Mouse (Mus musculus) frontal cortex, postnatal 36 days (tissue): ENCODE measurements at regions not wholly inside any gene's neighbourhood (a gene's known extent, or its start where the extent isn't known, plus 50 kb on each side); places are given as distances from the start of the nearest gene placed in this dataset.
"Not testable (repeated sequence)": the region's sequence is repeated elsewhere in the genome, so short reads cannot be mapped to it uniquely, and the experiment has no call there.

ENCODE experiments used
- DNase-seq, 2 experiments: peaks; one replicate each; pipeline ENCODE4 v3.0.0; 2022; ENCODE audit warnings: low spot score in 2 of 2

DNA sequence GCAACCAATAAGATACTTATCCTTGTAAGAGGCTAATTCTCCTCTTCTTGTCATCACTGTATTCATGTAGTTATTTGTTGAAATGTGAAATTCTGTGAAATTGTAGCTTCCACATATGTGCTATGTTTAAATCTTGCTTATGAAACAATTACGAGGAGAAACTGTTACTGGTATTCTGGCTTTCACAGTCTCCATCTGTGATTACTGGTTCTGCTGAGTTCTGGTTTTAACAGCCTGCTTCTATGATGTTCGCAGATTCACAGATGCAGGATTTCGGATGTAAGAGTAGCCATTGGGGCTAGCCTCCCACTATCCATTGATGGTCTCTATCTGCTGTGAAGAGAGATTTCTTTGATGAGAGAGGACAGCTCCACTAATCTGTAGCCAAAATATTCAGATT, 1067.2 kb upstream of the Aga start:
- no peak for DNase-seq

DNA sequence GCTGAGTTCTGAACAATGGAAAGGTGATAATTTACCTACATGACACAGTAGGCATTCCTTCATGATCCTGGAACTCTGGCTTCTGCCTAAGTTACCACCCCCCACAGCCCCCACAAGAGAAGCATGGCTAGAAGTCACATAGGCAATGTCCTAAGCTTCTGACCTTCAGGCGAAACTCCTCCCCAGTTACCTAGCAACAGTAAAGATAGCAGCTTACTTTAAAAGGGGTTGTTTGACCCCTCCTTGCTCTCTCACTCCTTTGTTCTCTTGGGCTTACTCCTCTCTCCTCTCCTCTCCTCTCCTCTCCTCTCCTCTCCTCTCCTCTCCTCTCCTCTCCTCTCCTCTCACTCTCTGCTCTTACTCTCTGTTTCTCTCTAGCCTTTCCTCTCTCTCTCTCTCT, 1059.8 kb upstream of the Aga start:
- DNase-seq = not testable (repeated sequence)

DNA sequence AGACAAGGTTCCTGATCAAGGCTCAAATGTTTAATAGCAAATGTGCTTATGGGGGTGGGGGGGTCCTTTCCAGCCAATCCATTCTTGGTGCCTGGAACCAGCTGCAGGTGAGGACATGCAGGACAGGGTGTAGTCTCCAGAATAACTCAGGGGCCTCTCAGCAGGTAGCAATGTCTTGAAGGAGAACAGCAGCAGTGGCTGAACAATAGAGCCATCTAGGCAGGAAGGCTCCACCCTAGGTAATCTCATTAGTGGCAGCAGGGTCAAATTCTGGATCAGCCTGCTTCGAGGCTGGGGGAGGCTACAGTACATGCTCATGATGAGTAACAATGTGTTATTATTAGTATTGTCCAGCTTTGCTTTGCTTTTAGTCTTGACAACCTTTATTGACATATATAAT, 1055.9 kb upstream of the Aga start:
- DNase-seq = no peak

GRCm38 (mm10) chr8:52456271-52456670, 1055.3 kb upstream of the Aga start:
- DNase-seq = no peak

GRCm38 (mm10) chr8:52502396-52502795, 1009.1 kb upstream of the Aga start:
- peak; percentile 2 to 38 for DNase-seq

GRCm38 (mm10) chr8:52511790-52512189, 999.7 kb upstream of the Aga start:
- DNase-seq = no peak

DNA sequence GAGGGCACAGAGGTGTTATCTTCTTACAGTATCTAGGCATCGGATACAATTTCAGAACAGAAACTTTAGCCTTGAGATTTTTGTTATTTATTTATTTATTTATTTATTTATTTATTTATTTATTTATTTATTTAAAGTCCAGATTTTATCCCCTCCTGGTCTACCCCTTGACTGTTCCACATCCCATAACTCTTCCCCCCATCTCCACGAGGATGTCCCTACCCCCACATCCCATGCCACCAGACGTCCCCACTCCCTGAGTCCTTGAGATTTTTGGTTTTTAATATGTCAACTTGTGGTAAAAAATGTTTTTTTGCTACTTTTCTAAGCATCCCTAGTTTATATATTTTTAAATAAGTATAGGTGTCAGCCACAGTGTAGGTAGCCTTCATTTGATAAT, 968.2 kb upstream of the Aga start:
- no peak for DNase-seq

DNA sequence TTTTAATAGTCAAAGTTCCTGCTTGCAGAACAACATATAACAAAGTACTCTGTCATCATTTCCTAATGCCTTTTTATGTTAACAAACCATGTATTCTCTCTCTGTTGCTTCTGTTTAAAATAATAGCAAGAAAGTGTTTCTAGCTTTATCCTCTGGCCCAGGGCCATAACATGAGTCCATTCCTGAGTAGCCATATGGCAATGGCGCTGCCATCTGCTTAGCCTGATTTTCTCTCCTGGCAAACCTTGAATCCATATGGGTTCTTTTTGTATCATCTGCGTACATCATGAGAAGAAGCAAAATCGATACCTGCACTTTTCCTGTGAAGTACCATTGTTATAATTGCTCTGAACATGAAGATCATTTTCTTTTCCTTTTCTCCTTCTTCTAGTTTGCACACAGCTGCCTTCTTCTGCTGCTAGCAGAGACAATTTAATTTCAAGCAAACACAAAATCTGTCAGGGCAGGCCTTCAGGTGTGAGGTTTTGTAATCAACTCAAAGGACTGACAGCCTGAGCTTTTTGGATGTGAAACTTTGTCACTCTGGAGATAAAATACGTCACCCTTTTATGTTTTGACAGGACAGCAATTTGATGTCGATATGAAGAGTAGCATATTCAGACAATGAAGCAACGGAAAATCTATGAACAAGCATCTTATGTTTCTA, 940.2 kb upstream of the Aga start:
- peak; percentile 39 to 76 for DNase-seq
